Mouse (Mus musculus): ENCODE data around the gene Pola2.

DNA sequence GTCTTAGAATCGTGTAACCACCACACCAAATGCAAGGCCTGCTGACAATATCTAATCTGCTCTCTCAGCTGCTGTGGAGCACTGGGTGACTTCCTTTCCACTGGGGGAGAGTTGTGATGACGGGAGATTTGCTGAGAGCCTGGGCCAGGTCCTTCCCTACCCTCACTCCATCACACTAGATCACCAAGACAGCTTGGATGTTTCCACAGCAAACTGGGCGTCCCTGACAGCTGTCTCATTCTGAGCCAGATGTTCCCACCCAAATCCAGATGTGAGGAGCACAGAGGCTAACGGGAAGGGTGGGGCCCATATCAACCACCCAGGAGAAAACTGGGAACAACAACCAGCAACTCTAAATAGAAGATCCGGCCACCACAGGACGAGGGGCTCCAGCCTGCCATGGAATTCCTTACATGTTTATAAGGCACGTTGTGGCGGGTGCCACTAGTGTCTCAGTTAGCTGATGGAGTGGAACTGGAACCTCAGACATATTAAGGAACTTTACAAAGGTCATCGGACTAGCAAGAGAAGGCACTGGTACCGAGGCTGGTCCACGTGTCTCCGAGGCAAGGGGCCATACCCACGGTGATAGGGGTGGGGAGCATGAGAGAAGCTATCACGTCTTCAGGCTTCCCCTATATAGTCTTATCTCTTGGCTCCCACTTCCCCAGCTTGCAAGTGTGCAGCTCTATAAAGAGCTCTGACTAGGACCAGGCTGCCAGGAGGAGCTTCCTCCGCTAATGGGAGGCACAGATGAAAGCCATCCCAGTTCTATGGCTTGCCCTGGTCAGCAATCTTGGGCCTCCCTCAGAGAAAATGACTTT is 41.7 kb downstream of the Pola2 start:
- TF ChIP-seq CTCF (IDR thresholded peaks at IDR 0.05) (no peak), EP300 (IDR thresholded peaks at IDR 0.05) (peak; percentile 62)

All from lung, postnatal 0 days (tissue).